Mouse (Mus musculus): ENCODE measurements at regions not wholly inside any gene's neighbourhood (a gene's known extent, or its start where the extent isn't known, plus 50 kb on each side); places are given as distances from the start of the nearest gene placed in this dataset.

DNA sequence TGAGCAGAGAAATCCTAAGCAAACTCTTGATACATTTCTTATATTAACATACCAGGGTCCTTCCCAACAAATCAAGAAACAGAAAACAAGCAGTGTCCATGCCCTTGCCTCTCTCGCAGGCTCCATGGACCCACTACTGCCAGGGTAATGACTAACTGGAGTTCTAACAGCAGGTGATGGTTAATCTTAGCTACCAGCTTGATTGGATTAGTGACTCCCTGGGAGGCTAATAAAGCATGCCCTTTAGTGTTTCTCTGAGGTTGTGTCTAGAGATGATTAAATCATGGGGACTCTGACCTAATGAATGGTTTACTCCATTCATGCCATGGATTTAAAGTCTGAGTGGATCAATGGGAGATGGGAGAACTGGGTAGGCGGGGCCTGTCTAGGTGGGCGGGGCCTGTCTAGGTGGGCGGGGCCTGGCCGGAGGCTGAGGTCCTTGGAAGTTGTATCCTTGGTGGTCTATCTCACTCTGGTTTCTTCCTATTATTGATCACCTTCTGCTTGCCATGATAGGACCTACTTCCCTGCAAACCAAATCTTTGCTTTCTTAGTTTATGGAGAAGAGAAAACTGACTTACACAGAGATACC, 247.3 kb upstream of the Gadl1 start:
- Histone ChIP-seq H3K27me3 (replicated peaks; ENCODE audit: control insufficient read depth, insufficient read depth, low read length) (no peaks in the 10 kb centered on the region), H3K4me3 (ENCODE audit: insufficient read depth, low read depth, low read length) (no peak overlapping the region), H3K4me1 (ENCODE audit: control insufficient read depth, insufficient read depth, low read length) (peaks cover 12% of the 10 kb centered on the region; the same call in 1 of the 2 replicates), H3K27ac (ENCODE audit: insufficient read depth, low read depth, low read length) (no peak overlapping the region), H3K36me3 (ENCODE audit: control insufficient read depth, insufficient read depth, low read length) (no peaks in the 10 kb centered on the region)
- 65% methylated on average over 5 of the region's 5 CpGs for WGBS
- DNase-seq: peak; percentile 86
- no peak for TF ChIP-seq POLR2A (IDR thresholded peaks at IDR 0.05; ENCODE audit: low read depth, low read length)

DNA sequence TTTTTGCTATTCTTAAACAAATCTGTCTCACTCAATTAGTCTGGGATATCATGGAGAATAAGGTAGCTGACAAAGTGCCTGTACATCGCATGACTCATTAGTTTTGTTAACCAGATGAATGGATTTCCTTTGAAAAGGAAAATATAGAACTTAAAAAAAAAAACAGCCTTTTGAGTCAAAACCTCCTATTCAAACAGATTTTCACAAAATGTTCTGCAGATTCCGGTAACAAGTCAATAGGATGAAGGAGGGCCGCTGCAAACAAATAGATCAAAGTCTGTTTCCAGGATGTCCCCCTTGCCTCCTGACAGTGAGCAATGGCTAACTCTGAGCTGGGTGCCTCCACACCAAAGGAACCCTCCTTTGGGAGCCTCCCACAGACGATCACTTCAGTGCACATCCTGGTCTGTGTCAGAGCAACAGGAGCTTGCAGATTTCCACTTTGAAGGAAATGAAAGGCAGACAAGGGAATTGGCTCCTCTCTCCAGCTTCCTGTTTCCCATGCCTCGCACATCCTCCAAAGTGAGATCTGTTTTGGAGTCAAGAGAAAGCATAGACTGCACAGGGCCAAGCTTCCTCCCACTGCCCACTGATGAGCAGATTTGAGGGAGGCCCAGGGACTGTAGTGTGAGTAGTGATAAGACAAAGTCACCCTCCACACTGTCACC, 243.8 kb upstream of the Gadl1 start:
- Histone ChIP-seq H3K27ac (ENCODE audit: insufficient read depth, low read depth, low read length) (no peak overlapping the region; the same call in 1 of the 2 replicates), H3K4me1 (ENCODE audit: control insufficient read depth, insufficient read depth, low read length) (peaks cover 9% of the 10 kb centered on the region; the same call in 1 of the 2 replicates), H3K36me3 (ENCODE audit: control insufficient read depth, insufficient read depth, low read length) (no peaks in the 10 kb centered on the region), H3K27me3 (replicated peaks; ENCODE audit: control insufficient read depth, insufficient read depth, low read length) (no peaks in the 10 kb centered on the region), H3K4me3 (ENCODE audit: insufficient read depth, low read depth, low read length) (no peak overlapping the region)
- 39% methylated on average over 5 of the region's 5 CpGs for WGBS
- peak; percentile 41 for DNase-seq
- TF ChIP-seq POLR2A (IDR thresholded peaks at IDR 0.05; ENCODE audit: low read depth, low read length) (no peak), CTCF (conservative IDR thresholded peaks at IDR 0.05; ENCODE audit: insufficient read depth, insufficient read length, low read depth, low read length) (no peak)

DNA sequence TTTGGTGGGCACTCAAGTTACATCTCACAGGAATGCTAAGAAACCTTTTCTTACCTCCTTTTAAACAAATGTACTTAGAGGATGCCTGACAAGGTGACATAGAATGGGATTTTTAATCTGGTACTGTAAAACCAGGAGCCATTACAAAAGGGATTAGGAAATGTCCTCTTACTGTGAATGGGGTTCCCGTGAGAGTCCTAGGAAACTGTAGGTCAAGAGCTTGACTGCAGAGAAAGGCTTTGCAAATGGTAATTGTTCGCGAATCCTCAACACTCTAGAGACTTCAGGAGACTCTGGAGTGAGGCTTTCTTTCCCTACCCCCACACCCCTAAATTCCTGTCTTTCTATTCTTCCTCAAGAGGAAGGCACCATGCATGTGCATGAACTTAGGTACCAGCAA, 242.7 kb upstream of the Gadl1 start:
- H3K27ac ChIP-seq (ENCODE audit: insufficient read depth, low read depth, low read length): no peak overlapping the region
- no peak for TF ChIP-seq CTCF (conservative IDR thresholded peaks at IDR 0.05; ENCODE audit: insufficient read depth, insufficient read length, low read depth, low read length)
- TF ChIP-seq POLR2A (IDR thresholded peaks at IDR 0.05; ENCODE audit: low read depth, low read length): no peak
- 98% methylated on average over 3 of the region's 3 CpGs for WGBS
- no peak for DNase-seq
- no peaks in the 10 kb centered on the region for H3K4me1 ChIP-seq (ENCODE audit: control insufficient read depth, insufficient read depth, low read length)
- no peaks in the 10 kb centered on the region for H3K36me3 ChIP-seq (ENCODE audit: control insufficient read depth, insufficient read depth, low read length)
- H3K27me3 ChIP-seq (replicated peaks; ENCODE audit: control insufficient read depth, insufficient read depth, low read length): no peaks in the 10 kb centered on the region
- no peak overlapping the region for H3K4me3 ChIP-seq (ENCODE audit: insufficient read depth, low read depth, low read length)

DNA sequence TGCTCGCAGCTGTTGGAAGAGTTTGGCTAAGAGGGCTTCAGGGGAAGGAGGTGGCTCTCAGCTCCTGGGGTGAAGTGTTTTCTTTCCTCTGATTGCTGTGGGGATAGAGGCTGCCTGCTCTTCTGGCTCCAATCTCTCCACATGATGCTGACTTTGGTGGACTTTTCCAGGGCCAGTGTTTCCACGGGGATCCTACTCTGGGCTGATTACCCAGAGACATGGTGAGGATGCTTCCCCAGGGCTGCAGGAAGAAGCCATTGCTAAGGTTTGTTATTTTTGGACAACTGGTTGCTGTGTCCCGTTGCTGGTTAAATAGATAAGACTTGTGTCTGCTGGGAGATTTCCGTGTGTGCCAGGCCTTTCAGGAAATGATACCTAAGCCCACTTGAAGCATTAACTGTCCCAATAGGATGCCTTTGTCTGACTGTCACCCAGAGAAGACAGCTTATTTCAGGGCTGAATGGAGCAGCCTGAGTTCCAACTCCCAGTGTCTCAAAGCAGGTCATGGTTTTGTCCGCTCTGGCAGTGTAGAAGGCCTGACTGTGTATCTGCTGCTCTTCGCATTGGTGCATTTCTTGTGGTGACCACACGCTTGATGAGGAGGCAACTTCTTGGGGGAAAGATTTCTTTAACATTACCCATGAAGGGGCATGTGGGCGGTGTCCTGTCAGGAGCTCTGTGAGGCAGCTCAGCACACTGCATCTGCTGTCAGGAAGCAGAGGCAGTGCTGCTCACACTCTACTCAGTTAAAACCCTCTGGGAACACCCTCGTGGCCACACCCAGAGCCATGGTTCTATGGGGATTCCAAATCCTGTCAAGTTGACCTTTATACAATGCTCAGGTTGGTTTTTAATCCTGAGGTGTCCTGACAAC, 228.3 kb upstream of the Gadl1 start:
- peak; percentile 9 for DNase-seq
- 69% methylated on average over 9 of the region's 9 CpGs for WGBS
- Histone ChIP-seq H3K36me3 (ENCODE audit: control insufficient read depth, insufficient read depth, low read length) (no peaks in the 10 kb centered on the region), H3K4me1 (ENCODE audit: control insufficient read depth, insufficient read depth, low read length) (no peaks in the 10 kb centered on the region), H3K4me3 (ENCODE audit: insufficient read depth, low read depth, low read length) (no peak overlapping the region), H3K27me3 (replicated peaks; ENCODE audit: control insufficient read depth, insufficient read depth, low read length) (no peaks in the 10 kb centered on the region), H3K27ac (ENCODE audit: insufficient read depth, low read depth, low read length) (no peak overlapping the region)
- no peak for TF ChIP-seq POLR2A (IDR thresholded peaks at IDR 0.05; ENCODE audit: low read depth, low read length)
- no peak for TF ChIP-seq CTCF (conservative IDR thresholded peaks at IDR 0.05; ENCODE audit: insufficient read depth, insufficient read length, low read depth, low read length)

DNA sequence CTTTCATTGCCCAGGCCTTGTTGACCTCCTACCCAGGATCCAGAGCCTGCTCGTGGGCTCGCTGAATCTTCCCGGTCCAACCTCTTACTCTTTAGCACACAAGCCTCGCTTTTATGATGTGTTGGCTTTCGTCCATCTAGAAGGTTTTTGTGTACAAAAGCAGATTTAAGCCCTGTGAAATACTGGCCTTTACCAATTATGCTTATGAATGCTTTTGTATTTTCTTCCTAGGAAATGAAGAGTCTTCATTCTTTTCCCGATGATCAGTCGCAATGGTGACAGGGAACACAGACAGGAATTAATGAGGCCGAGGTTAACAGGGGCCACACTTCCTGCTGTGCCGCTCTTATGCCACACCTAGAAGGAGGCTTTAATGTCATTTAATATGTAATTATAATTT, 227.4 kb upstream of the Gadl1 start:
- DNase-seq: no peak
- no peak for TF ChIP-seq CTCF (conservative IDR thresholded peaks at IDR 0.05; ENCODE audit: insufficient read depth, insufficient read length, low read depth, low read length)
- no peak for TF ChIP-seq POLR2A (IDR thresholded peaks at IDR 0.05; ENCODE audit: low read depth, low read length)
- no peak overlapping the region for H3K4me3 ChIP-seq (ENCODE audit: insufficient read depth, low read depth, low read length)
- no peaks in the 10 kb centered on the region for H3K4me1 ChIP-seq (ENCODE audit: control insufficient read depth, insufficient read depth, low read length)
- WGBS: 49% methylated on average over 9 of the region's 9 CpGs
- no peak overlapping the region for H3K27ac ChIP-seq (ENCODE audit: insufficient read depth, low read depth, low read length)
- H3K27me3 ChIP-seq (replicated peaks; ENCODE audit: control insufficient read depth, insufficient read depth, low read length): no peaks in the 10 kb centered on the region
- H3K36me3 ChIP-seq (ENCODE audit: control insufficient read depth, insufficient read depth, low read length): no peaks in the 10 kb centered on the region

DNA sequence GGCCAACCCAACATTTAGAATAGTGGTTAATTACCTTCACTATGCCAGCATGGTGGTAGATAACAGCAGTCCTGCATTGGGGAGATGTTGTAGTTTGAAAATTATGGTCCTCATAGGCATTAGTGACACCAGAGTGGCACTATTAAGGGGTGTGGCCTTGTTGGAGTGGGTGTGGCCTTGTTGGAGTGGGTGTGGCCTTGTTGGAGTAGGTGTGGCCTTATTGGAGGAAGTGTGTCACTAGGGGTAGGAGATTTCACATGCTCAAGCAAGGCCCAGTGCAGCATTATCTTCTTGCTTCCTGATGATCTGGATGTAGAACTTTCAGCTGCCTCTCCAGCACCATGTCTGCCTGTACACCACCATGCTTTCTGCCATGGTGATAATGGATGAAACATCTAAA, 225.3 kb upstream of the Gadl1 start:
- no peak for TF ChIP-seq POLR2A (IDR thresholded peaks at IDR 0.05; ENCODE audit: low read depth, low read length)
- no peak for TF ChIP-seq CTCF (conservative IDR thresholded peaks at IDR 0.05; ENCODE audit: insufficient read depth, insufficient read length, low read depth, low read length)
- Histone ChIP-seq H3K36me3 (ENCODE audit: control insufficient read depth, insufficient read depth, low read length) (no peaks in the 10 kb centered on the region), H3K4me3 (ENCODE audit: insufficient read depth, low read depth, low read length) (no peak overlapping the region), H3K27ac (ENCODE audit: insufficient read depth, low read depth, low read length) (no peak overlapping the region), H3K27me3 (replicated peaks; ENCODE audit: control insufficient read depth, insufficient read depth, low read length) (no peaks in the 10 kb centered on the region), H3K4me1 (ENCODE audit: control insufficient read depth, insufficient read depth, low read length) (no peaks in the 10 kb centered on the region)
- no peak for DNase-seq

DNA sequence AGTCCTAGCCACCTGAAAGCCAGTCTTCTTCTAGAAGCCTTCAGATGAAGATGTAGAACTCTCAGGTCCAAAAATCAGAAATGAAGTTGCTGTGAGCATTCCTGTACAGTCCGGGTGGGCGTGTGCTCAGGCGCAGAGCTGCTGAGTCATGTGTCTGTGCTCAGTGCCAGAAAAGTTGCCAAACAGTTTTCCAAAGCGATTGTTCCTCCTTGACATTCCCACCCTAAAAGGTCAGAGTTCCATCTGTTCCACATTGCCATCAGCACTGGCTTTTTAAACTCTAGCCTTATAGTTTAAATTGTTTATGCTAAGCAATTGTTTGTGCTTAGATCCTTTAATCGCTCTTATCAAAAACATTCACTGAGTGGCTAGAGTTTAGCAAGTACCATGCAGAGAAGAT, 222.7 kb upstream of the Gadl1 start:
- TF ChIP-seq POLR2A (IDR thresholded peaks at IDR 0.05; ENCODE audit: low read depth, low read length): no peak
- TF ChIP-seq CTCF (conservative IDR thresholded peaks at IDR 0.05; ENCODE audit: insufficient read depth, insufficient read length, low read depth, low read length): no peak
- DNase-seq: no peak

More for the DNA sequence above, 222.7 kb upstream of the Gadl1 start:
- Histone ChIP-seq H3K36me3 (ENCODE audit: control insufficient read depth, insufficient read depth, low read length) (no peaks in the 10 kb centered on the region), H3K27ac (ENCODE audit: insufficient read depth, low read depth, low read length) (no peak overlapping the region), H3K4me1 (ENCODE audit: control insufficient read depth, insufficient read depth, low read length) (no peaks in the 10 kb centered on the region), H3K4me3 (ENCODE audit: insufficient read depth, low read depth, low read length) (no peak overlapping the region), H3K27me3 (replicated peaks; ENCODE audit: control insufficient read depth, insufficient read depth, low read length) (no peaks in the 10 kb centered on the region)
- 69% methylated on average over 5 of the region's 5 CpGs for WGBS
